Mouse (Mus musculus) hindbrain, embryonic 16.5 days (tissue): Measurements from ENCODE around the gene Ifit3. TPM values are rescaled to one million over a fixed set of nuclear protein-coding genes. Genes with fewer than 3 reads are reported as not detected.

Experiments
- ATAC-seq: fragments of 200-750 bp; cut with Nextera tagmentation; 2 replicates; pipeline ENCODE4 v1.8.0; 2017; ENCODE audit warnings: moderate TSS enrichment, moderate library complexity
- H3K27ac ChIP-seq: fragments of 300-500 bp; sonication (generic); 2 replicates; pipeline ENCODE4 v1.5.1; 2014; ENCODE audit warnings: low read depth, mild to moderate bottlenecking, control low read depth, low read length, moderate library complexity
- H3K27me3 ChIP-seq: fragments of 300-500 bp; sonication (generic); replicated peaks from 2 replicates; pipeline ENCODE4 v1.6.1; 2014; ENCODE audit warnings: low read length; ENCODE audit not compliant: control insufficient read depth, insufficient read depth
- H3K36me3 ChIP-seq: fragments of 300-500 bp; sonication (generic); 2 replicates; pipeline ENCODE4 v1.6.1; 2014; ENCODE audit warnings: mild to moderate bottlenecking, low read length, moderate library complexity, mixed read lengths; ENCODE audit not compliant: control insufficient read depth, insufficient read depth
- H3K4me1 ChIP-seq: fragments of 300-500 bp; sonication (generic); 2 replicates; pipeline ENCODE4 v1.6.1; 2014; ENCODE audit warnings: low read depth, low read length; ENCODE audit not compliant: control insufficient read depth, insufficient read depth
- H3K4me2 ChIP-seq: fragments of 300-500 bp; sonication (generic); 2 replicates; pipeline ENCODE4 v1.6.1; 2014; ENCODE audit warnings: mild to moderate bottlenecking, low read length, control low read depth, moderate library complexity
- H3K4me3 ChIP-seq: fragments of 300-500 bp; sonication (generic); 2 replicates; pipeline ENCODE4 v1.5.1; 2014; ENCODE audit warnings: mild to moderate bottlenecking, low read length, control low read depth, moderate library complexity
- H3K9ac ChIP-seq: fragments of 300-500 bp; sonication (generic); 2 replicates; pipeline ENCODE4 v1.6.1; 2014; ENCODE audit warnings: low read depth, mild to moderate bottlenecking, control low read depth, low read length, moderate library complexity
- H3K9me3 ChIP-seq: fragments of 300-500 bp; sonication (generic); 2 replicates; pipeline ENCODE4 v1.6.1; 2014; ENCODE audit warnings: mild to moderate bottlenecking, low read length, moderate library complexity; ENCODE audit not compliant: control insufficient read depth
- WGBS: fragments of 180-500 bp; shearing (Covaris S2); extraction: QIAGEN DNeasy Blood & Tissue Kit; methylation state at CpG from one replicate; pipeline ENCODE4 v1.1.7; 2014; 5-methylcytosine and 5-hydroxymethylcytosine counted together
- polyA plus RNA-seq: library from polyadenylated mRNA; unstranded; fragments of >200 nt; fragmentation: Nextera tagmentation; extraction: Ambion mirVana; gene quantifications from 2 replicates; pipeline ENCODE4 v1.2.1, GENCODE M21; 2015

The Ifit3 gene
- polyA plus RNA-seq, 1 experiment from 2014 or later: 2.3 TPM

GRCm38 (mm10) chr19:34631487-34631886 is 48.2 kb downstream of the Ifit3 start:
- no peaks in the 10 kb centered on the region for H3K36me3 ChIP-seq

GRCm38 (mm10) chr19:34633484-34633883 is 50.2 kb downstream of the Ifit3 start:
- H3K4me2 ChIP-seq: no peak overlapping the region
- no peaks in the 10 kb centered on the region for H3K9me3 ChIP-seq
- H3K4me1 ChIP-seq: no peaks in the 10 kb centered on the region
- H3K27me3 ChIP-seq: no peaks in the 10 kb centered on the region
- H3K27ac ChIP-seq: no peak overlapping the region
- ATAC-seq: no peak
- 80% methylated on average over 2 of the region's 2 CpGs for WGBS
- H3K36me3 ChIP-seq: no peaks in the 10 kb centered on the region
- no peak overlapping the region for H3K9ac ChIP-seq
- no peak overlapping the region for H3K4me3 ChIP-seq

More at GRCm38 (mm10) chr19:34631487-34631886, 48.2 kb downstream of the Ifit3 start:
- Histone ChIP-seq H3K9ac (no peak overlapping the region), H3K4me2 (no peak overlapping the region), H3K4me1 (no peaks in the 10 kb centered on the region), H3K27me3 (no peaks in the 10 kb centered on the region), H3K9me3 (no peaks in the 10 kb centered on the region), H3K4me3 (no peak overlapping the region), H3K27ac (no peak overlapping the region)
- ATAC-seq: peak; percentile 9; the same call in 1 of the 2 replicates

DNA sequence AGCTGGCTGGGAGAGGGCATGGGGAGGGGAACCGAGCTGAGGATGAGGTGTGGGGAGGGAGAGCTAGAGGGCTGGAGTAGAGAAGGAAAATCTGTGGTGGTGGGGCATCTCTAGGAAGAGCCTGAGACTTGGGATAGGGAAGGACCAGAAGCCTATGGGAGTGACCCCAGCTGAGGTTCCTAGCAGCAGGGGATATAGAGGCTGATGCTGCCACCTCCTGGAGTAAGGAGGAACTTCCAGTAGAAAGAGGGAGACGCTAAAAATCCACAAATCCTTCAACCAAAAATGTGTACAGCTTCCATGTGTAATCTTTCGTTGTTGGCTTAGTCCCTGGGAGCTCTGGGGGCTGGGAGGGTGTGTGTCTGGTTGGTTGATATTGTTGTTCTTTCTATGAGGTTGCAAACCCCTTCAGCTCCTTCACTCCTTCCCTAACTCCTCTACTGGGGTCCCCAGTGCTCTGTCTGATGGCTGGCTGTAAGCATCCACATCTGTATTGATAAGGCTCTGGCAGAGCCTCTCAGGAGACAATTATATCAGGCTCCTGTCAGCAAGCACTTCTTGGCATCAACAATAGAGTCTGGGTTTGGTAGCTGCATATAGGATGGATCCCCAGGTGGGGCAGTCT is 53.7 kb downstream of the Ifit3 start:
- 10% methylated on average over 3 of the region's 3 CpGs for WGBS
- no peak overlapping the region for H3K4me3 ChIP-seq
- no peak overlapping the region for H3K27ac ChIP-seq
- H3K9ac ChIP-seq: no peak overlapping the region
- 0 out of 2 replicates have a peak, but pooled peaks have one; percentile 52 for ATAC-seq
- H3K9me3 ChIP-seq: no peaks in the 10 kb centered on the region
- H3K36me3 ChIP-seq: no peaks in the 10 kb centered on the region
- no peaks in the 10 kb centered on the region for H3K27me3 ChIP-seq
- no peak overlapping the region for H3K4me2 ChIP-seq
- no peaks in the 10 kb centered on the region for H3K4me1 ChIP-seq

Other genes with a start within 250 kb of the Ifit3 start
- 0.61 and 0.85 TPM in 2 replicates for gene Ch25h, start 108.4 kb upstream of the Ifit3 start, polyA plus RNA-seq
- gene Lipa, start 56.1 kb upstream of the Ifit3 start, polyA plus RNA-seq: 24.6 and 25.2 TPM in 2 replicates
- gene Ifit2, start 32.8 kb upstream of the Ifit3 start, polyA plus RNA-seq: 7.0 and 7.2 TPM in 2 replicates
- 1.4 TPM in 2 replicates for gene Ifit1bl1, start 18.4 kb downstream of the Ifit3 start, polyA plus RNA-seq
- 0.14 and 0.25 TPM in 2 replicates for gene Ifit3b, start 24.4 kb downstream of the Ifit3 start, polyA plus RNA-seq
- gene Ifit1bl2, start 57.2 kb downstream of the Ifit3 start, polyA plus RNA-seq: 0.44 and 0.54 TPM in 2 replicates
- gene Ifit1, start 57.3 kb downstream of the Ifit3 start, polyA plus RNA-seq: 0.26 and 0.48 TPM in 2 replicates
- 2.7 and 4.0 TPM in 2 replicates for gene Slc16a12, start 163.8 kb downstream of the Ifit3 start, polyA plus RNA-seq